Mouse (Mus musculus) lung, adult 2 months (tissue): ENCODE measurements around the gene Acad10.

Experiments used
- CTCF ChIP-seq: fragments of 200-500 bp; IDR thresholded peaks from 2 replicates; pipeline ENCODE4 v1.5.1; 2011; ENCODE audit warnings: mild to moderate bottlenecking, low read length, control low read depth; ENCODE audit not compliant: insufficient read depth
- POLR2A ChIP-seq: fragments of 200-500 bp; IDR thresholded peaks from 2 replicates; pipeline ENCODE4 v1.6.1; 2011; ENCODE audit warnings: low read depth, mild to moderate bottlenecking, control low read depth, low read length, borderline replicate concordance; ENCODE audit errors: extremely low read depth

- no peak for TF ChIP-seq POLR2A
- TF ChIP-seq CTCF = peak; percentile 100
Observed at GRCm38 (mm10) chr5:121601547-121602299, 58.6 kb downstream of the Acad10 start.
